Mouse (Mus musculus) limb, embryonic 15.5 days (tissue): ENCODE data around the gene Hs6st1. TPM values are rescaled to one million over a fixed set of nuclear protein-coding genes. Genes with fewer than 3 reads are reported as not detected.

Experiments
- ATAC-seq: fragments of 200-750 bp; cut with Nextera tagmentation; 2 replicates; pipeline ENCODE4 v1.8.0; 2017; ENCODE audit warnings: low read depth, moderate TSS enrichment; ENCODE audit not compliant: insufficient number of reproducible peaks, low FRiP score, low TSS enrichment
- H3K27ac ChIP-seq: fragments of 300-500 bp; sonication (generic); 2 replicates; pipeline ENCODE4 v1.5.1; 2015; ENCODE audit warnings: moderate library complexity, mild to moderate bottlenecking, inconsistent platforms
- H3K27me3 ChIP-seq: fragments of 300-500 bp; sonication (generic); 2 replicates; pipeline ENCODE4 v1.6.1; 2015; ENCODE audit warnings: inconsistent platforms
- H3K36me3 ChIP-seq: fragments of 300-500 bp; sonication (generic); 2 replicates; pipeline ENCODE4 v1.6.1; 2015; ENCODE audit warnings: inconsistent platforms
- H3K4me1 ChIP-seq: fragments of 300-500 bp; sonication (generic); 2 replicates; pipeline ENCODE4 v1.6.1; 2015; ENCODE audit warnings: inconsistent platforms
- H3K4me2 ChIP-seq: fragments of 300-500 bp; sonication (generic); 2 replicates; pipeline ENCODE4 v1.6.1; 2015; ENCODE audit warnings: mild to moderate bottlenecking, inconsistent platforms
- H3K4me3 ChIP-seq: fragments of 300-500 bp; sonication (generic); 2 replicates; pipeline ENCODE4 v1.5.1; 2015; ENCODE audit warnings: mild to moderate bottlenecking, inconsistent platforms
- H3K9ac ChIP-seq: fragments of 300-500 bp; sonication (generic); 2 replicates; pipeline ENCODE4 v1.6.1; 2015; ENCODE audit warnings: inconsistent platforms
- H3K9me3 ChIP-seq: fragments of 300-500 bp; sonication (generic); 2 replicates; pipeline ENCODE4 v1.6.1; 2016; ENCODE audit warnings: inconsistent platforms
- WGBS: fragments of 180-500 bp; shearing (Covaris S2); methylation state at CpG from one replicate; pipeline ENCODE4 v1.1.7; 2015; 5-methylcytosine and 5-hydroxymethylcytosine counted together
- polyA plus RNA-seq: library from polyadenylated mRNA; unstranded; fragments of >200 nt; fragmentation: Nextera tagmentation; extraction: Ambion mirVana; gene quantifications from 2 replicates; pipeline ENCODE4 v1.2.1, GENCODE M21; 2015

The Hs6st1 gene
- polyA plus RNA-seq, 1 experiment from 2014 or later, result 6.5 TPM

DNA sequence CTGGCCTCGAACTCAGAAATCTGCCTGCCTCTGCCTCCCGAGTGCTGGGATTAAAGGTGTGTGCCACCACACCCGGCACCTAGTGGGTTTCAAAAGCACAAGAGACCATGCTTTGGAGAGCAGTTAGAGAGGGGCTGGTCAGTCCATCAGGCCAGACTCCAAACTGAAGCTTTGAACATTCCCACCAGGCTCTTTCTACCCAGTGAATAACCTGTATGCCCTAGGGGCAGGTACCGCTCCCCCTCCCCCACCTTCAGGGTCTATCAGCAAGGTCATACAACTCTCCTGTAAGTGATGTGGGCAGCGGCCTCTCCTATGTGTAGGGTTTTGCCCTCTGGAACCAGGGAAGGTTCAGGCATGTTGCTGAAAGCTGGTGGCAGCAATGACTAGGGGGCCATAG, 6.0 kb downstream of the Hs6st1 start:
- Histone ChIP-seq H3K4me1 (peaks cover 62% of the 10 kb centered on the region), H3K4me2 (no peak overlapping the region), H3K9me3 (no peaks in the 10 kb centered on the region), H3K4me3 (no peak overlapping the region), H3K9ac (no peak overlapping the region), H3K36me3 (peaks cover 5% of the 10 kb centered on the region; the same call in 1 of the 2 replicates), H3K27ac (no peak overlapping the region), H3K27me3 (no peaks in the 10 kb centered on the region)
- 95% methylated on average over 5 of the region's 5 CpGs for WGBS
- no peak for ATAC-seq

DNA sequence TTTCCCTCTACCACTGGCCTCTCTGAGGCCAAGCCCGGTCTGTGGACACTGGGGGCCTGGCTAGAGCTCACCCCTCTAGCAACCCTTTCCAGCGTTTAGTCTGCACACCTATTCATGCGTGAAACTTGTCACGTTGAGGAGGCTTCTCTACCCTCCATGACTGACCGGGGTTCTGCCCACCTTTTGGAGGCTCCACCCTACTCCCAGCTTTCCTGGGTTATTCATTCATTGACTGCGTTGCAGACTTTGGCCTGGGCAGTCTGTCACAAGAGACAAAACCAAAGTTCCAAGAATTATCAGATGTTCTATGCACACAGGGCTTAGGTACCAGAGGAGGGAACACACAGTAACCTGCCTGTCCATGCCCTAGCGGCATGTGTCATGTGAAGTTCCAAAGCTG, 6.8 kb downstream of the Hs6st1 start:
- WGBS, result 84% methylated on average over 7 of the region's 7 CpGs
- Histone ChIP-seq H3K9me3 (no peaks in the 10 kb centered on the region), H3K9ac (no peak overlapping the region), H3K27me3 (no peaks in the 10 kb centered on the region), H3K4me3 (no peak overlapping the region), H3K4me1 (peaks cover 62% of the 10 kb centered on the region), H3K4me2 (no peak overlapping the region), H3K27ac (no peak overlapping the region), H3K36me3 (peaks cover 5% of the 10 kb centered on the region; the same call in 1 of the 2 replicates)
- no peak for ATAC-seq

DNA sequence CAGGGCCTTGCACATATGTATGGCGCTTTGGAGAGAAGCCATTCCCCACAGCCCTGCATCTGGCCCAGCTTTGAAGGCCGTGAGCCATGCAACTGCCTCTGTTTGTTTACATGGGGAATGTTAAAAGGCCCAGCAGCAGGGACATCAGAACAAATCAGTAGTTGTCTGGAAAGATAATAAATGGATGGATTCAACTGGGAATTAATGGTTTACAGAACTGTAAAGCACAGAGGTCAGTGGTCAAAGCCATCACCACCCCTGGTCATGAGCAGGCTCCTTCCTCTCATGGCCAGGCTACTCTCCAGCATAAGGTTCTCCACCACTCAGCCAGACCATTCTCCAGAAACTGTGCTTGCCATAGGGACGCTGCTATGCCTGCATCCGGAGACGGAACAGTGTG, 7.5 kb downstream of the Hs6st1 start:
- no peak for ATAC-seq
- H3K4me3 ChIP-seq, result no peak overlapping the region
- peaks cover 5% of the 10 kb centered on the region; the same call in 1 of the 2 replicates for H3K36me3 ChIP-seq
- no peaks in the 10 kb centered on the region for H3K27me3 ChIP-seq
- no peak overlapping the region for H3K4me2 ChIP-seq
- peaks cover 62% of the 10 kb centered on the region for H3K4me1 ChIP-seq
- H3K9ac ChIP-seq, result no peak overlapping the region
- no peak overlapping the region for H3K27ac ChIP-seq
- no peaks in the 10 kb centered on the region for H3K9me3 ChIP-seq
- WGBS, result 86% methylated on average over 5 of the region's 5 CpGs

DNA sequence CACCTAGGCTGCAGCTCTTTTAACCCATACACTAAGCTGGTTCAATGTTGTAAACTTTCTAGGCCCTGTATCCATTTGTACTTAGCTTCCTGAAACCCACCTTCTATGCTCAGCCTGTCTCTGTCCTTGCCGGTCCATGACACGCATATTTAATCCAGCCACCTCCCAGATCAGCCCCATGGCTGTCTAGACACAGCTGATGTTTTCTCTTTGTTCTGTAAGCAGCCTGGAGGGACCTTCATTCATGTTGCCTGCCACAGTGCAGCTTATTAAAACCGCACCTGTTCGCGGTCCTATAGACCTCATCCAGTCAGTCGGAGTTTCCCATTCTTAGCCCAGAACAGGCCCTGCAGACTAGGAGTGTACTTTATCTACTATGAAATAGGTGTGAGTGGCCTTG, 8.9 kb downstream of the Hs6st1 start:
- Histone ChIP-seq H3K36me3 (peaks cover 5% of the 10 kb centered on the region; the same call in 1 of the 2 replicates), H3K4me1 (peaks cover 52% of the 10 kb centered on the region)
- no peak for ATAC-seq

DNA sequence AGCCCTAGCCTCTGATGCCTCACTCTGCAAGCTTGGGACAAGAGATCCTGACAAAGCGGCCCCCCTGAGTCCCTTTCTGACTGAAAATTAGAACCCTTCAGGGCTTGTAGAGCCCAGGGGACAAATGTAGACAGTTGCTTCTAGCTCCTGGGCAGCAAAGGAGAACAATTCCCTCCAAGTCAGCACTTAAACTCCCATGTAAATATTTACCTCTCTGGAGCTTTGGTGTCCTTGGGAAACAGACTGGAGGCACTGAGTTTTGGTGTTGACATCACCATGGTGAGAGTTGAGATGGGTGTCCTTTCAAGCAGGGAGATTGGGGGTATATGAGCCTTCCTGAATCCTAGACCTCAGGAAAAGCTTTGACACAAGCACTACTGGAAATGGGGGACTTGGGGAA, 10.1 kb downstream of the Hs6st1 start:
- Histone ChIP-seq H3K4me2 (no peak overlapping the region), H3K4me1 (peaks cover 41% of the 10 kb centered on the region), H3K4me3 (no peak overlapping the region), H3K9me3 (no peaks in the 10 kb centered on the region), H3K9ac (no peak overlapping the region), H3K27ac (no peak overlapping the region), H3K36me3 (peaks cover 15% of the 10 kb centered on the region), H3K27me3 (no peaks in the 10 kb centered on the region)
- ATAC-seq, result no peak
- WGBS, result 89% methylated on average over 1 of the region's 1 CpGs

More for the DNA sequence above, 8.9 kb downstream of the Hs6st1 start:
- H3K9ac ChIP-seq, result no peak overlapping the region
- WGBS, result 75% methylated on average over 6 of the region's 6 CpGs
- no peak overlapping the region for H3K4me2 ChIP-seq
- H3K27me3 ChIP-seq, result no peaks in the 10 kb centered on the region
- no peak overlapping the region for H3K4me3 ChIP-seq
- H3K9me3 ChIP-seq, result no peaks in the 10 kb centered on the region
- H3K27ac ChIP-seq, result no peak overlapping the region

DNA sequence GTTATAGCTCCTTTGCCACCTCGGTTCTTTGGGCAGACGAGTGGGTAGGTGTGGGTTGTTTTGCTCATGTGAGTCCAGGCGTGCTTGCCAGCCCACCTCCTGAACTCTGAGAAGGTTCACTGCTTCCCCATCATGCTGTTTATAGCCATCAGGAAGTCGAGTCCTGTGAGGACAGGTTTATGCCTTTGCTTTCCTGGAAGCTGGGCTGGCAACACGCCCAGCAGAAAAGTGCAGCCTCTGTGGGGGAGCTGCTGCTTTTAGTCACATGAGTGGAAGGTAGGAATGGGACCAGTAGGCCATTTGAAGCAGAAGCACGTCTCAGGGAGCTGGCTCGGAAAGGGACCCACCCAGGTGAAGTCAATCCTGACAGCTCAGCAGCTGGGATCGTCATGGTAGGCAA, 11.5 kb downstream of the Hs6st1 start:
- Histone ChIP-seq H3K4me1 (peaks cover 35% of the 10 kb centered on the region), H3K36me3 (peaks cover 22% of the 10 kb centered on the region), H3K4me3 (no peak overlapping the region), H3K27me3 (no peaks in the 10 kb centered on the region), H3K4me2 (no peak overlapping the region), H3K9ac (no peak overlapping the region), H3K27ac (no peak overlapping the region), H3K9me3 (no peaks in the 10 kb centered on the region)
- 24% methylated on average over 8 of the region's 8 CpGs for WGBS
- no peak for ATAC-seq

DNA sequence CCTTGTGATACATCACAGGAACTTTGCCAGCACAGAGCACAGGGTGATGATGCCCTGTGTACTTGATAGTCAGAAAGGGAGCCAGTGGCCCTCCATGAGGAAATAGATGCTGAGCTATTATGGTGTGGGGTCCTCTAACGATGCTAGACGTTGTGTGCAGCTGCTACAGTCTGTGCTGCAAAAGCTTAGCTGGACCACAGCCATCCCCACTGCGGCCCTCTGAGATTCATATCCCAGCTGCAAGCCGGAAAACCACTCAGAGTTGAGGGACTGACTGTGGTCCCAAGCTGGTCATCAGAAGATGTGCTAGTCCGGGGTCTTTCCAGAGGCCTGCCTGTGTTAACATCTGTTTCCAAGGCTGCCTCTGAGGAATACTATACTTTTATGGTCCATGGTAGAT, 12.8 kb downstream of the Hs6st1 start:
- H3K9ac ChIP-seq, result no peak overlapping the region
- ATAC-seq, result no peak
- no peak overlapping the region for H3K4me3 ChIP-seq
- no peaks in the 10 kb centered on the region for H3K9me3 ChIP-seq
- no peak overlapping the region for H3K4me2 ChIP-seq
- H3K4me1 ChIP-seq, result peaks cover 33% of the 10 kb centered on the region
- H3K27ac ChIP-seq, result no peak overlapping the region
- WGBS, result 57% methylated on average over 5 of the region's 5 CpGs
- H3K36me3 ChIP-seq, result peaks cover 25% of the 10 kb centered on the region
- no peaks in the 10 kb centered on the region for H3K27me3 ChIP-seq

DNA sequence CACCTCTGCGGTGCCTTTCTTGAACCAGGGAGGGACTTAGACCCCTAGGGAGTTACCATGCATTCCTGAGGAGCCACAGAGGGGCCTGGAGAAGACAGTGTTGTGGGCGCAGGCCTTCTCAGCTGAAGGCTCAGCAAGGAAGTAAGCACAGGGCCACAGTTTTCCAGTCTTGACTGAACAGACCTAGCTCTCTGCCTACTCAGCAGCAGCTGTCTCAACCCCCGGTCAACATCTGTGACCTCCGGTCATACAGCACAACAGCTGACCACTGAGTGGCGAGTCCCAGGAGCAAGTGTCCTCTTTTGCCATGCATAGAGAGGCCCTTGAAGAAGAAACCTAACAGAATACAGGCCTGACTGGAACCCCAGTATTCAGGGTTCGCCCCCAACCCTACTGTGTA, 14.0 kb downstream of the Hs6st1 start:
- peaks cover 25% of the 10 kb centered on the region for H3K36me3 ChIP-seq
- WGBS, result 84% methylated on average over 6 of the region's 6 CpGs

DNA sequence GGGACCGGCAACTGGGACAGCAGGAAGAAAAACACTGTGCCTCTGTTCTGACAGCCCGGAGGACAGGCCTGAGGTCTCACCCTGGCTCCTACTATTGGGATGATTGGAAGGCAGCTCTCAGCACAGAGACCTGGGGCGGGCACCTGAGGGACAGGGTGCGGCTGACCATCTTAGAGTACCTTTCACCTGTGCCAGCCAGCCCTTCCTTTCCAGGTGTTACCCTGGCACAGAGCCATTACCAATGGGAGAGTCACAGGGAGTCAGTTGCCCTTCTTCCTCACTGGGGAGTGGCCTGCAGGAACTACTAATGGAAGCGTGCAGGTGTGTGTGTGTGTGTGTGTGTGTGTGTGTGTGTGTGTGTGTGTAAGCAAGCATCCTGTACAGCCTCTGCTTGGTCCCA, 15.4 kb downstream of the Hs6st1 start:
- no peak for ATAC-seq
- Histone ChIP-seq H3K27ac (no peak overlapping the region), H3K4me2 (no peak overlapping the region), H3K9ac (no peak overlapping the region), H3K36me3 (peaks cover 25% of the 10 kb centered on the region), H3K4me1 (peaks cover 36% of the 10 kb centered on the region), H3K4me3 (no peak overlapping the region), H3K27me3 (no peaks in the 10 kb centered on the region), H3K9me3 (no peaks in the 10 kb centered on the region)
- WGBS, result 78% methylated on average over 5 of the region's 5 CpGs

More for the DNA sequence above, 14.0 kb downstream of the Hs6st1 start:
- ATAC-seq, result no peak
- H3K9me3 ChIP-seq, result no peaks in the 10 kb centered on the region
- no peak overlapping the region for H3K27ac ChIP-seq
- no peak overlapping the region for H3K4me2 ChIP-seq
- no peaks in the 10 kb centered on the region for H3K27me3 ChIP-seq
- no peak overlapping the region for H3K4me3 ChIP-seq
- H3K9ac ChIP-seq, result no peak overlapping the region
- peaks cover 31% of the 10 kb centered on the region for H3K4me1 ChIP-seq

DNA sequence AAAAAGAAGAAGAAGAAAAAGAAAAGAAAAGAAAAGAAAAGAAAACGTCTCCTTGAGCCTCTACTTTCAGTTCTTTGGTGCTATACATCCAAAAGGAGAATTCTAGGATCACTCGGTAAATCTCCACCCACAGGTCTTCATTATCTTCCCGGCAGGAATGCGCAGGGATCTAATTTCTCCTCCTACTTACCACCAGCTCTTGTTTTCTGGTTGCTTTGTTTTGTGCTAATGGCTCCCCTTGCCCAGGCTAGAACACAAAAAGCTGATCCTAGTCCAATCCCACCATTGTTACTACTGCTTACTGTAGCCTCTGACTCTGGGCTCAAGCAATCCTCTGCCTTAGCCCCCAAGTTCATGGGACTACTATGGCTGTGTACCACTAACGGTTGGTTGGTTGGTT, 16.9 kb downstream of the Hs6st1 start:
- Histone ChIP-seq H3K4me3 (no peak overlapping the region), H3K27ac (no peak overlapping the region), H3K9me3 (no peaks in the 10 kb centered on the region), H3K4me1 (peaks cover 42% of the 10 kb centered on the region), H3K4me2 (no peak overlapping the region), H3K27me3 (no peaks in the 10 kb centered on the region), H3K36me3 (peaks cover 25% of the 10 kb centered on the region), H3K9ac (no peak overlapping the region)
- no peak for ATAC-seq
- WGBS, result 97% methylated on average over 5 of the region's 5 CpGs

DNA sequence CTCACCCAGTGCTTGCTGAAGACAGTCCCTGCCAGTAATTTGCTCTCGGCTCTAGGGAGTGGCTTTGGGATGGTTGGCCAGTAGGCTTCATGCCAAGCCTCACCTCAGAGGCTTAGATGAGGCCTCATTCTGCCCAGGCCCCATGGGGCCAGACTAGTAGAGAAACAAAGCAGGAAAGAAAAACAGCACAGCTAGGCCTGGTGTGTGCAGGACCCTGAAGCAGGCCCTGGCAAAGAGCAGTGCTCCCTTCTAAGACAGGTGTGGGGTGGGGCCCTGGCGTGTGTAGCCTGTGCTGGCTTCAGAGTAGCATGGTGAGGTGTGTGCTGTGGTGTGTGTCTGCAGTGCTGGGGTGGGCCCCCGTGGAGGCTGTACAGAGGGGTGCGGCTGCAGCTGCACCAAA, 20.2 kb downstream of the Hs6st1 start:
- Histone ChIP-seq H3K4me3 (no peak overlapping the region), H3K4me2 (peak overlapping the region; percentile 10; the same call in 1 of the 2 replicates), H3K36me3 (peaks cover 15% of the 10 kb centered on the region), H3K4me1 (peaks cover 36% of the 10 kb centered on the region), H3K27me3 (no peaks in the 10 kb centered on the region), H3K9me3 (no peaks in the 10 kb centered on the region), H3K27ac (peak overlapping the region; percentile 61), H3K9ac (no peak overlapping the region)
- ATAC-seq, result peak; percentile 57; the same call in 1 of the 2 replicates
- WGBS, result 34% methylated on average over 4 of the region's 4 CpGs

DNA sequence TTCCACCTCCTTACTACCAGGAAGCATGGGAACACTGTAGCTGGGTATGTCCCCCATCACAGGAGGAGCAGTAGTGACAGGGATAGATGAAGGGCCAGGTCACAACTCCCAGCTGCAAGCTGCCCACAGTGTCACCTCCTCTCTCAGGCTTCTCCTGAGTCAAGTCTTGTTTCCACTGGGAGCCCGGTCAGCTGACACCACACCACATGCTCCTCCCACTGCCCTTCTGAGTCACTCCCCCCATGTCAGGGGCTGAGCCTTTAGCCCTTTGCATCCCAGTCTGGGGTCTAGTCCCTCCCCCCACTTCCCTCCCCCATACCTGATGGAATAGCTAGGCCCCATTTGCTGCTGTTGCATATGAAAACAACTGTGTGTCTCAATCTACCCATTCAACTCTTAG, 21.3 kb downstream of the Hs6st1 start:
- Histone ChIP-seq H3K4me2 (no peak overlapping the region), H3K9me3 (no peaks in the 10 kb centered on the region), H3K4me3 (no peak overlapping the region), H3K4me1 (peaks cover 36% of the 10 kb centered on the region), H3K36me3 (peaks cover 19% of the 10 kb centered on the region), H3K27me3 (no peaks in the 10 kb centered on the region), H3K27ac (peak overlapping the region; percentile 22; the same call in 1 of the 2 replicates), H3K9ac (no peak overlapping the region)
- ATAC-seq, result no peak
- WGBS, result 40% methylated on average over 1 of the region's 1 CpGs
